Mouse (Mus musculus) kidney, embryonic 15.5 days (tissue): ENCODE measurements at regions not wholly inside any gene's neighbourhood (a gene's known extent, or its start where the extent isn't known, plus 50 kb on each side); places are given as distances from the start of the nearest gene placed in this dataset.

Source experiments
- ATAC-seq: fragments of 200-750 bp; cut with Nextera tagmentation; replicated peaks from 2 replicates; pipeline ENCODE4 v1.8.0; 2017; ENCODE audit warnings: moderate TSS enrichment; ENCODE audit not compliant: low FRiP score
- H3K27ac ChIP-seq: fragments of 300-500 bp; sonication (generic); 2 replicates; pipeline ENCODE4 v1.5.1; 2015; ENCODE audit warnings: mild to moderate bottlenecking, inconsistent platforms
- H3K27me3 ChIP-seq: fragments of 300-500 bp; sonication (generic); 2 replicates; pipeline ENCODE4 v1.6.1; 2015; ENCODE audit warnings: inconsistent platforms
- H3K36me3 ChIP-seq: fragments of 300-500 bp; sonication (generic); 2 replicates; pipeline ENCODE4 v1.6.1; 2015; ENCODE audit warnings: inconsistent platforms
- H3K4me1 ChIP-seq: fragments of 300-500 bp; sonication (generic); 2 replicates; pipeline ENCODE4 v1.6.1; 2015; ENCODE audit warnings: inconsistent platforms
- H3K4me2 ChIP-seq: fragments of 300-500 bp; sonication (generic); 2 replicates; pipeline ENCODE4 v1.6.1; 2015; ENCODE audit warnings: moderate library complexity, mild to moderate bottlenecking, inconsistent platforms
- H3K4me3 ChIP-seq: fragments of 300-500 bp; sonication (generic); replicated peaks from 2 replicates; pipeline ENCODE4 v1.5.1; 2015; ENCODE audit warnings: mild to moderate bottlenecking, inconsistent platforms
- H3K9ac ChIP-seq: fragments of 300-500 bp; sonication (generic); 2 replicates; pipeline ENCODE4 v1.6.1; 2015; ENCODE audit warnings: mild to moderate bottlenecking, inconsistent platforms
- H3K9me3 ChIP-seq: fragments of 300-500 bp; sonication (generic); replicated peaks from 2 replicates; pipeline ENCODE4 v1.6.1; 2016; ENCODE audit warnings: inconsistent platforms
- WGBS: fragments of 180-500 bp; shearing (Covaris S2); methylation state at CpG from one replicate; pipeline ENCODE4 v1.1.7; 2015; ENCODE audit warnings: mixed read lengths; 5-methylcytosine and 5-hydroxymethylcytosine counted together

GRCm38 (mm10) chr2:136449265-136449664 is 52.4 kb upstream of the Ankef1 start:
- no peak overlapping the region for H3K4me3 ChIP-seq
- peak; percentile 74 for ATAC-seq
- H3K4me2 ChIP-seq: no peak overlapping the region
- H3K36me3 ChIP-seq: no peaks in the 10 kb centered on the region
- no peaks in the 10 kb centered on the region for H3K27me3 ChIP-seq
- WGBS: 7% methylated on average over 1 of the region's 1 CpGs
- H3K4me1 ChIP-seq: no peaks in the 10 kb centered on the region
- no peak overlapping the region for H3K27ac ChIP-seq
- H3K9me3 ChIP-seq: no peaks in the 10 kb centered on the region
- no peak overlapping the region for H3K9ac ChIP-seq
